Mouse (Mus musculus) hindbrain, embryonic 10.5 days (tissue): ENCODE measurements around the gene Unc13b. TPM values are rescaled to one million over a fixed set of nuclear protein-coding genes. Genes with fewer than 3 reads are reported as not detected.

Experiments
- DNase-seq: peaks from one replicate; pipeline ENCODE4 v3.0.0-alpha.2; 2017; ENCODE audit warnings: low spot score
- H3K27ac ChIP-seq: fragments of 300-500 bp; sonication (generic); 2 replicates; pipeline ENCODE4 v1.5.1; 2016; ENCODE audit warnings: mild to moderate bottlenecking, moderate library complexity
- H3K27me3 ChIP-seq: fragments of 300-500 bp; sonication (generic); 2 replicates; pipeline ENCODE4 v1.6.1; 2016; ENCODE audit warnings: mild to moderate bottlenecking; ENCODE audit not compliant: poor library complexity, insufficient read depth, severe bottlenecking
- H3K36me3 ChIP-seq: fragments of 300-500 bp; sonication (generic); 2 replicates; pipeline ENCODE4 v1.6.1; 2016; ENCODE audit warnings: mild to moderate bottlenecking, moderate library complexity
- H3K4me1 ChIP-seq: fragments of 300-500 bp; sonication (generic); replicated peaks from 2 replicates; pipeline ENCODE4 v1.6.1; 2016; ENCODE audit warnings: mild to moderate bottlenecking
- H3K4me3 ChIP-seq: fragments of 300-500 bp; sonication (generic); 2 replicates; pipeline ENCODE4 v1.5.1; 2016; ENCODE audit warnings: mild to moderate bottlenecking, moderate library complexity
- H3K9me3 ChIP-seq: fragments of 300-500 bp; sonication (generic); 2 replicates; pipeline ENCODE4 v1.6.1; 2016; ENCODE audit warnings: mild to moderate bottlenecking, moderate library complexity
- WGBS: fragments of 180-500 bp; shearing (Covaris S2); methylation state at CpG from one replicate; pipeline ENCODE4 v1.1.7; 2016; 5-methylcytosine and 5-hydroxymethylcytosine counted together
- polyA plus RNA-seq: library from polyadenylated mRNA; unstranded; fragments of >200 nt; fragmentation: Nextera tagmentation; extraction: Ambion mirVana; gene quantifications from 2 replicates; pipeline ENCODE4 v1.2.1, GENCODE M21; 2016

Gene Unc13b
- 12.8 and 14.8 TPM in 2 replicates for polyA plus RNA-seq

- peak; percentile 93 for DNase-seq
- Histone ChIP-seq H3K27me3 (peaks cover 21% of the 10 kb centered on the region; the same call in 1 of the 2 replicates), H3K9me3 (no peaks in the 10 kb centered on the region), H3K4me1 (peaks cover 5% of the 10 kb centered on the region; the same call in 1 of the 2 replicates), H3K4me3 (peak within 1 kb of the TSS; percentile 76), H3K27ac (peak within 1 kb of the TSS; percentile 93), H3K36me3 (no peaks in the 10 kb centered on the region)
- under 1% methylated on average over 90 of the region's 90 CpGs for WGBS
These were observed at the start of gene Unc13b for GRCm38 (mm10) chr4:43058753-43059654. Gene Unc13b, plus strand, starts transcription at chr4:43058953.

GRCm38 (mm10) chr4:43010161-43011038, 48.4 kb upstream of the Unc13b start, which contains the start of gene Fancg:
Gene Fancg, minus strand, starts transcription at chr4:43010506.
- H3K4me1 ChIP-seq = peaks cover 29% of the 10 kb centered on the region
- H3K27me3 ChIP-seq = no peaks in the 10 kb centered on the region
- peak within 1 kb of the TSS; percentile 75 for H3K4me3 ChIP-seq
- 1% methylated on average over 37 of the region's 37 CpGs for WGBS
- H3K9me3 ChIP-seq = no peaks in the 10 kb centered on the region
- peak within 1 kb of the TSS; percentile 93 for H3K27ac ChIP-seq
- H3K36me3 ChIP-seq = peaks cover 18% of the 10 kb centered on the region
- peak; percentile 89 for DNase-seq

DNA sequence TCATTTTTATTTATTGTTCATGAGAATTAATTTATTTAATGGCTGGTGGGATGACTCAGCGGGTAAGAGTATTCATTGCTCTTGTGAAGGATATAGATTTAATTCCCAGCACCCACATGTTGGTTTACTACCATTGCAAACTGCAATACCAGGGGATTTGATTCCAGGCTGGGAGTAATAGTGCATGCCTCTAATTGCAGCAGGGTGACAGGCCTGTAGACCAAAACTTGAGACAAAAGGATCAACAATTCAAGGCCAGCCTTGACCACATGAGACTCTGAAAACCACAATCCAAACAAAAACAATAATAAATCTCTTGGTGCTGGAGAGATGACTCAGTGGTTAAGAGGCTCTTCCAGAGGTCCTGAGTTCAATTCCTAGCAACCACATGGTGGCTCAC, 46.7 kb upstream of the Unc13b start:
- Histone ChIP-seq H3K27me3 (no peaks in the 10 kb centered on the region), H3K36me3 (peaks cover 13% of the 10 kb centered on the region), H3K4me3 (no peak overlapping the region), H3K27ac (no peak overlapping the region), H3K4me1 (peaks cover 29% of the 10 kb centered on the region), H3K9me3 (no peaks in the 10 kb centered on the region)
- no peak for DNase-seq
- WGBS = 96% methylated on average over 1 of the region's 1 CpGs

GRCm38 (mm10) chr4:43018156-43018555, 40.6 kb upstream of the Unc13b start:
- H3K9me3 ChIP-seq = no peaks in the 10 kb centered on the region
- H3K4me1 ChIP-seq = peaks cover 6% of the 10 kb centered on the region; the same call in 1 of the 2 replicates
- no peak overlapping the region for H3K27ac ChIP-seq
- H3K36me3 ChIP-seq = peaks cover 69% of the 10 kb centered on the region
- no peak overlapping the region for H3K4me3 ChIP-seq
- 93% methylated on average over 4 of the region's 4 CpGs for WGBS
- no peaks in the 10 kb centered on the region for H3K27me3 ChIP-seq
- no peak for DNase-seq

DNA sequence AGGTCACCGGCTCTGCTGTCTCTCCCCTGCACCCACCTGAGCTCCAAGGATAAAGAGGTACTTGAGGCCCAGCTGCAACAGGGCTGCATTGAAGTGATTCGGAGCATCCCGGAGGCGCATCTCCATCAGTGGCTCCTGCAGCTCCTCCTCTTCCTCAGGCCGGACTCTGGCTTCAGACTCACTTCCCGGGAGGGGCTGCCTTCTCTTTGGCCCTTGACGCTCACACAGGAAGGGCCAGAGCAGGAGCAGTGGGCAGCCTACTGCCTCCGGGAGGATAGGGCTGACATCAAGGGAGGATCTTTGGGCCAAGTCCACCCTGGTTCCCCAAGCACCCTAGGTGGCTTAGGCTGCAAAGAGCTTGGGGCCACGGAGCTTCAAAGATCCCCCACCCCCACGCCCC, 39.6 kb upstream of the Unc13b start:
- H3K36me3 ChIP-seq = peaks cover 79% of the 10 kb centered on the region
- WGBS = 91% methylated on average over 10 of the region's 10 CpGs
- no peak for DNase-seq

DNA sequence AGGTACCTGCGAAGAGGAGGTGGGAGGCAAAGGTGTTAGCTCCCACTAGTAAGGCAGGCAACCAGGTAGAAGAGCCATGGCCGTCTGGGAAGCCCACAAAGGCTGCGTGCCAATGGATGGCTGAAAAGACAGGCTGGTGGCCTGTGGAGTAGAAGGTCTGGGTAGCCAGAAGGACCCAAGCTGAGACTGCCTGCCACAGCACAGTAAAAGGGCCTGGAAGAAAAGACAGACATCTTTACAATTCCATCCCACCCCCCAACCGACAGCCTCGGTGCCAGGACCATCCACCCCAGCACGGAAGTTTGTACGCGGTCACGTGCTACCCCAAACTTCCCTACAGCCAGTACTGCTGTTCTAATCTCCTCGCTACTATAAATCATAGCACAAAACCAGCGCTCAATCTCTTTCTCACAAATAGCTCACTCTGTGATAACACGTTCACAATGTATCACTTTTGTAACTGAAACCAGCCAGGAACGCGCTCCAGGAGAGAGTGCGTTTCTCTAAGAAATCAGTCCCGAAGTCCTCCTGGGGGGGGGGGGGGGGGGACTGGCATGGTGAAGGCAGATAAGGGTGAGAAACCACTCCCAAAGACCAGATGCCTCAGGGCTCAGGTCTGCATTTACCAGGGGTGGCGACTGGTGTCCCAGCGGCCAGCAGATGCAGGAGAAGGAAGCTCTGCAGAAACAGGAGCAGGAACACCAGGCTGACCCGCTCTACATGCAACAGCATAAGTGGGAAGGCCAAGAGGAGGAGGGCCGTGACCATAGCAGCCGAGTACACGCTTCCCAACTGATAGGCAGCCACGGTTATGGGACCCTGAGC, 38.9 kb upstream of the Unc13b start:
- Histone ChIP-seq H3K4me1 (peaks cover 7% of the 10 kb centered on the region), H3K9me3 (no peaks in the 10 kb centered on the region), H3K27ac (no peak overlapping the region), H3K36me3 (peaks cover 82% of the 10 kb centered on the region), H3K4me3 (no peak overlapping the region), H3K27me3 (no peaks in the 10 kb centered on the region)
- WGBS = 91% methylated on average over 23 of the region's 23 CpGs
- no peak for DNase-seq

More for the DNA sequence above, 39.6 kb upstream of the Unc13b start:
- no peaks in the 10 kb centered on the region; the same call in 1 of the 2 replicates for H3K4me1 ChIP-seq
- H3K27ac ChIP-seq = no peak overlapping the region
- no peaks in the 10 kb centered on the region for H3K27me3 ChIP-seq
- H3K4me3 ChIP-seq = no peak overlapping the region
- no peaks in the 10 kb centered on the region for H3K9me3 ChIP-seq

- H3K27me3 ChIP-seq = no peaks in the 10 kb centered on the region
- no peak overlapping the region for H3K27ac ChIP-seq
- peaks cover 81% of the 10 kb centered on the region for H3K36me3 ChIP-seq
- no peaks in the 10 kb centered on the region for H3K9me3 ChIP-seq
- H3K4me3 ChIP-seq = no peak overlapping the region
- peaks cover 15% of the 10 kb centered on the region for H3K4me1 ChIP-seq
- 82% methylated on average over 16 of the region's 16 CpGs for WGBS
- DNase-seq = no peak
These were observed 37.9 kb upstream of the Unc13b start for GRCm38 (mm10) chr4:43020876-43021275.

- DNase-seq = no peak
- Histone ChIP-seq H3K27me3 (no peaks in the 10 kb centered on the region), H3K4me1 (peaks cover 15% of the 10 kb centered on the region), H3K36me3 (peaks cover 82% of the 10 kb centered on the region), H3K9me3 (no peaks in the 10 kb centered on the region), H3K4me3 (no peak overlapping the region), H3K27ac (no peak overlapping the region)
- WGBS = 73% methylated on average over 17 of the region's 17 CpGs
These were observed 37.4 kb upstream of the Unc13b start for GRCm38 (mm10) chr4:43021341-43021740.

- H3K4me1 ChIP-seq = peaks cover 20% of the 10 kb centered on the region
- WGBS = 86% methylated on average over 14 of the region's 14 CpGs
- H3K4me3 ChIP-seq = peak overlapping the region; percentile 65
- H3K27ac ChIP-seq = peak overlapping the region; percentile 88
- no peaks in the 10 kb centered on the region for H3K9me3 ChIP-seq
- no peaks in the 10 kb centered on the region for H3K27me3 ChIP-seq
- DNase-seq = no peak
- peaks cover 85% of the 10 kb centered on the region for H3K36me3 ChIP-seq
These were observed 34.1 kb upstream of the Unc13b start for GRCm38 (mm10) chr4:43024673-43025072.

DNA sequence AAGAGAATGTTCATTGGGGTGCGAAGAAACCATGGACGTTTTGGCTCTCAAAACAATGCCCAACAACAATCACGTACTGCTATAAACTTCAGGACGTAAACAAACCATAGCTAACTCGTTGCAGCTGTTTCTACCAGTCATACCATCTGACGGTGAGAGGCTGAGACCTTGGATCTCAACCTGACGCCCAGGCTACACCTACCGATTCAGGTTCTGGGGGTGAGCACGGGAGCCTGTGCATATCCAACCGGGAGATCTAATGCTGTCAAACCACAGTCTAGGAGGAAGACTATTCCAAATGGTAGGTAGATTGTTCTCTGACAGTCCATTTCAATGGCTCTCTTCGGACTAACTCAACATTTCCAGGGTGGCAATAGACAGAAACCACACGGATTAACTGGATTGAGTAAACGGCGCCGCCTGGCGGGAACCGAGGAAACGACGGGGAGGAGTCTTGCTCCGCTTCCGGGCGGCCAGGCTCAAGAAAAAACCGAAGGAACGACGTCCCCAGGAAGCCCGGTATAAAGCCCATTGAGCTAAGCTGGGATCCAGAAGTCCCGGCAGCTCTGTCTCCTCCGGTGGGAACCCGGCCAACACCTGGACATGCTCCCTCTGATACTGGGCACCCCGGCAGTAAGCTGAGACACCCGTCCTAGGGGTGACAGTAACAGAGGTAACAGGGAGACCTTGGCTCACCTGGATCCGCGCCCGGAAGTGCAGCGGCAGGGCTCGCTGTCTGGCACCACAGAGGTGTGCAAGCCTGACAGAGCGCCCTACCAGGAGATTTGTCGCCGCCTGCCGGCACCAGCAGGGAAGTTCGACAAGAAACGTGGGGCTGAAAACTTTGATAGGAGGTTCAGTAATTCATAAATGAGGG, 33.4 kb upstream of the Unc13b start, which contains the start of gene Pigo:
Pigo (minus strand) TSS at position 736 of the 877 bp plus-strand sequence.
- H3K4me1 ChIP-seq = peaks cover 27% of the 10 kb centered on the region
- peaks cover 84% of the 10 kb centered on the region for H3K36me3 ChIP-seq
- H3K27ac ChIP-seq = peak within 1 kb of the TSS; percentile 88
- peak; percentile 92 for DNase-seq
- H3K27me3 ChIP-seq = no peaks in the 10 kb centered on the region
- no peaks in the 10 kb centered on the region for H3K9me3 ChIP-seq
- peak within 1 kb of the TSS; percentile 65 for H3K4me3 ChIP-seq
- WGBS = 10% methylated on average over 42 of the region's 42 CpGs

DNA sequence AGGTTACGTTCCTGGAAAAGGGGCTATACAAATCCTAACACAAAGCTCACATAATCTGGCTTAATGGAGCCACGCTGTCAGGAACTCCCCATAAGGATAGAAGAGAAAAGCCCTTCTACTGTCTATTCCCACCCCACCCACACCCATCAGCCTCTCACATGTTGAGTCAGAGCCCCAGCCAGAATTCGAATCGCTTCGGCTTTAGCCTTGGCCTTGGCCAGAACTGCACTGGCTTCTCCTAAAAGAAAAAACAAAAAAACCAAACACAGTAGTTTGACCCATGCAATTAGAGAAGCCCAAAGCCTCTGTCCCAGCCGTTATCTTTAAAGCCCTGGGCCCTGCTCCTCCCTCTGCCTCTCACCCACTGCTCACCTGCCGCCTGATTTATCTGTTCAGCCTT, 29.6 kb upstream of the Unc13b start:
- Histone ChIP-seq H3K9me3 (no peaks in the 10 kb centered on the region), H3K36me3 (peaks cover 64% of the 10 kb centered on the region), H3K27me3 (no peaks in the 10 kb centered on the region), H3K27ac (no peak overlapping the region), H3K4me3 (no peak overlapping the region), H3K4me1 (peaks cover 47% of the 10 kb centered on the region)
- WGBS = 94% methylated on average over 7 of the region's 7 CpGs
- no peak for DNase-seq
